Mouse (Mus musculus): ENCODE measurements around the gene Prune1.

Gene Prune1

GRCm38 (mm10) chr3:95306244-95306643 lies 24.4 kb upstream of the Prune1 start:
- DNase-seq, result no peak

- DNase-seq, result no peak
These were observed 19.4 kb upstream of the Prune1 start for GRCm38 (mm10) chr3:95301204-95301796.

DNA sequence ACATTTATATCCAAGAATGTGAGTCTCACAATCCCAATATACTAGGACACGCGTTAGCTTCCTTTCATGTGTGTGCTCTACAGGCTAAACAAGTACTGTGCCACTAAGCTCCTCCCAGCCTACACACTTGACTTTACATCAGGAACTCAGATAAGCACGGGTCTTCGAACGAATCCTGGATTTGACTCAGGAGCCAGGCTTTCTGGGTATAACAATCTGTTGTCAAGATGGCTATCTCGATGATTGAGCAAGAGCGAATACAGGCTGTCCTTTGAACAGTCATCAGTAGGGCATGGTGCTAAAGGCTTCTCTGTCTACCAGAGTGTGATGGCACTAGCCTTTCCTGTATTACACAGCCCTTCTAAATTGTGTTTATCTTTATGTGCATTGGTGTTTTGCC lies 16.1 kb upstream of the Prune1 start:
- no peak for DNase-seq

- peak; percentile 68 to 77 for DNase-seq
These were observed 14.2 kb upstream of the Prune1 start for GRCm38 (mm10) chr3:95296103-95296469.

DNA sequence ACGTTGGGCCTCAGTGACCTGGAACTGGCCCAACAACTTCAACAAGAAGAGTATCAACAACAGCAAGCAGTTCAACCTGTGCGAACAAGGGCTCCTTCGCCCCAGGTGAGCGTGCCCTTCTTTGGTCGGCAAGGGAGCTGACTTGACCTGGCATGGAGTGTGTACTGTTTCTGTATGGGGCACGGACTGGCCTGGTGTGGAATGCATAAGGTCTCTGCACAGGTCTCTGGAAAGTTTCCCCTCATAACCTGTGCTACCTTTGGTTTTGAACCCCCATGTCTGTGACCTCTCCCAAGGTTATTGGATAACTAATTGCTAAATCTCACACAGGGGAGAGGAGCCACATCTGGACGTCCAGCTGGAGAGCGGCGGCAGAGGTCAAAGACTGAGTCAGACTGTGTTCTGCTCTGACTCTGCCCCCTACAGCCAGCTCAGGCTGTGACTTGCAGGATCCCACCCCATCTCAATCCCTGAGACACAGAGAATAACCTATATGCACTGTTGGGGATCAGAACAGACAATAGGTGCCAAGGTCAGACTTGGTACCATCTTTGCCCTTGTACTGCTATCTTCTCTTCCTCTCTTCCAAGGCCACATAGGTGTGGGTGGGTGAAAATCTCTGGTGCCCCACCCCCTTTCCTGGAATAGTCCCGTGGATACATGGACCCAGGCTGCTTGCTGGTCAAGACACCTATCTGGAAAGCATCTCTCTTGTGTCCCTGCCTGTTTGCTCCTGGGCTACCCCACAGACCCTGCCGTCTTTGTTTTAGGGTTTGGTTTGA lies 13.6 kb upstream of the Prune1 start:
- peak; percentile 68 to 80 for DNase-seq

DNA sequence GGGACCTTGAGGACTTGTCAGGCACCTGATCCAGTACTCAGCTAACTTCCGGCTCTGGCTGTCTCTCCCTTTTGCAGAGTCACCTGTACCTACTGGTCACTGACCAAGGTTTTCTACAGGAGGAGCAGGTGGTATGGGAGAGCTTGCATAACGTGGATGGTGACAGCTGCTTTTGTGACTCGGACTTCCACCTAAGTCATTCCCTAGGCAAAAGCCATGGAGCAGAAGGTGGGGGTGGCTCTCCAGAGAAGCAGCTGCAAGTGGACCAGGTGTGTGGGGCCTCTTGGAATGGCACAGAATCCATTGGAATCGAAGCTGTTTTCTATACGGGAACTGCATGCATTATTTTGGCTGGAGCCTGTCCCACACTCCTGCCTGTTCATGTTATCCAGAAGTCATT lies 12.8 kb upstream of the Prune1 start:
- no peak for DNase-seq

DNA sequence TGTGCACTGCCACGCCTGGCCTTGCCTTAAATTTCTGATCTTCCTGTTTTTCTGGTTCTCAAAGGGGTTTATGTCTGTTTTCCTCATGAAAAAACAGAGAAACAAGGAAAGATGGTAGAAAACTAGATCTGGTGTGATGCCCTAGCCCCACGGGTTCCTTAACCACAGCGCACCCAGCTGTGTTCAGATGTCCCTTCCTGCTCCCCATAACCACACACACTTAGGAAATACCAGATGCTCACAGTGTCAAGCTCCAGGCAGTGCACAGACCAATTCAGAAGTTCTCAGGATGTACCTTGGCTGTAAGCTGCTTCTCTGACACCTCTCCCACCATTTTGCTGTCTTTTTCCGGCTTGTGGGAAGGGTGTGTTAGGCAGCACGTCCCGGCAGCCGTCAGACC lies 12.4 kb upstream of the Prune1 start:
- DNase-seq, result no peak

GRCm38 (mm10) chr3:95293537-95293936 lies 11.7 kb upstream of the Prune1 start:
- peak; percentile 66 to 74 for DNase-seq

DNA sequence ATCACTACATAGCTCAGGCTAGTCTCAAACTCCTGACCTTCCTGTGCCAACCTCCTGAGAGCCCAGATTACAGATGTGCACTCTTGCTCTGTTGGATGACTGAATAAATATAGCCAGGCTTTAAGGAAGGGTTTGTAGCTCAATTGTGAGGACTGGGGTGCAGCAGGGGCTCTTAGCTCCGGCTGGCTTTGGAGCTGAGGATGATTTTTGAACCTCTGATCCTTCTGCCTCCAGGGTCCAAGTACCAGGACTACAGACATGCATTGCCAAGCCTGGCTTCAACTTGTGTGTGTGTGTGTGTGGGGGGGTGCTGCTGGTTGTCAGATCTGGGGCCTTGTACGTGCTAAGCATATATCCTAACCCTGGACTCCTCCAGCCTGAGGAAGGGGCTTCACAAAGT lies 11.0 kb upstream of the Prune1 start:
- DNase-seq, result no peak

- DNase-seq, result no peak
These were observed 9.2 kb upstream of the Prune1 start for GRCm38 (mm10) chr3:95291041-95291440.

DNA sequence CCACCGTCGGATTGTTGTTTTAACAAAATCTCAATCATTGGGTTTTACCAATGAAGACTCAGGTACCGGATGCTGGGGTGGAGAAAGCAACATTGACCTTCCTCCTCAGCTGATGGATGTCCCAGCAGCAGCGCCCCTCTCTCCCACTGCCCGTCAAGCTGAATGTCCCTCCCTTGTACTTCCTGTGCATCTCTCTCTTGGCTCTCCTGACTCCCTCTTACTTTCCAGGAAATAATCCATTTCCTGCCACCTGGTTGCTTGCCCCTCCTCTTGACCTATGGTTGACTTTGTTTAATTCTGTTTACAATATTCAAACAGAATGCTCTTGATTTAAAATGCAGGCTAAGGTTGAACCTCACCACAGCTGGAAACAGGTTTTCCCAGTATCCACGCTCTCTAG lies 8.3 kb upstream of the Prune1 start:
- DNase-seq, result no peak

- DNase-seq, result no peak
These were observed 7.5 kb upstream of the Prune1 start for GRCm38 (mm10) chr3:95289419-95289818.

- no peak for DNase-seq
These were observed 5.7 kb upstream of the Prune1 start for GRCm38 (mm10) chr3:95287541-95287940.

DNA sequence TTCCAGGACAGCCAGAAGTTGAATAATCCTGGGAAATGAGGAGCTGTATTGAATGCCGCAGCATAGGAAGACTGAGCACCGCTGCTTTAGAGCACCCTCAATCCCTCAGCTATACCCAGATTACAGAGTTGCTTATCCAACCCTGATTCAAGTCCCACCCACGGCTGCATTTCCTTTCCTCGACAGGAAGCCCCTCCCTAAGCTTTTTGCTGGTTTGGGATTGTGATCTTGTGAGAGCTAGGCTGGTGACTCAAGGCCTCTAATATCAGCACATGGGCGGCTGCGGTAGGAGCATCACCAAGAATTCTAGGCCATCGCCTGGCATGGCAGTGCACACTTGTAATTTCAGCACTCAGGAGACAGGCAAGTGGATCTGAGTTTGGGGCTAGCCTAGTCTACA lies 4.6 kb upstream of the Prune1 start:
- DNase-seq, result no peak

DNA sequence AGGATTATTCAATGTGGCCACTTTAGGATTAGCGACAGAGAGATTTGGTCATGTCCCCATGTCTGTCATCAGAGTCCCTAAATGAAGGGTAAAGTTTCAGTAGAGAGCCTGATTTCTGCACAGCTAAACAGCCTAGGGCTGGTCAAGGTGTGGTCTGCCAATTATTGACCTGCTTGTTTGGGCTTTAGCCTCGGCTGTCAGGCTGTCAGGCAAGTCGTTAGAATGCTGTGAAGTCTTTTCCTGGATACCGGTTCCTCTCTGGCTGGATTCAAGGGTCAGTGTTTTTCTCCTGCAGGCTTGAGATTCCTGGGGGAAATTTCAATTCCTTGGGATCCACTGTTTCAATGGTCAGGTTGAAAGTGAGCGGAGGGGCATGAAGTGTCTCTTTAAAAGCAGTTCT lies 4.1 kb upstream of the Prune1 start:
- DNase-seq, result peak in 1 of 2 experiments; percentile 68

DNA sequence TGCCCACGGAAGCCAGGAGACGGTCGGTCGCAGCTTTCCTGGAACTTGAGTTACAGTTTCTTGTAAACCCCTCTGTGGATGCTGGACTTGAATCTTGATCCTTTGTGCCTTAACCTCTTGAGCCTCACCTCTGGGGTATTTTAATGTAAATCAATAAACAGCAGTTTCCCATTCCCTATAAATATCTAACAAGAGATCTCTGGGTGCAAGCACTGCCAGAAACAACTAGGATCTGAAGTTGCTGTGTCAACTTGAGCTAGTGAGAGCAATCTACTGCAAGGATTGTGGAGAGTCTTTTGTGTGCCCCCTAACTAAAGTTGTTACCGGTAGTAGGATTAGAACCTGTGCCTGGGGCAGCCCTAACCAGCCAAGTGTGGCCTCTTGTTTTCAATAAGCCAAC lies 3.5 kb upstream of the Prune1 start:
- DNase-seq, result no peak

GRCm38 (mm10) chr3:95284501-95285281 lies 2.8 kb upstream of the Prune1 start:
- no peak for DNase-seq

DNA sequence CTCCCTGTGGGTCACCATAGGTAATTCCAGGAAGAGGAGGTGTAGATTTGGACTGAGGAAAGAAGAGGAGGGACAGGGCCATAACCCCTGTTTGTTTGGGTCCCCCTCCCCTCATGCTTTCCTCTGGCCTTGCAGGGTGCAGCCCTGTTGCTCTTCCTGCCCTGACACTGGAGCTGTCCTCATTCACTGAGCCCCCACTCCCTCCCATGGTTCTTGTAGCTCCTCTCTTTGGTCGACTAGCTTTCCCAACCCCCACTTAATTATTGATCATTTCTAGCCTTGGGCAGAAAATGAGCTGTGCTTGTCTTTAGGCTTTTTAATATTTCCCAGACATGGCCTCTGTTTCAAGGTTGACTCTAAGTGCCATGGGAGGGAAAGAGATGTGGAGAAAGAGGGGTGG lies 2.2 kb upstream of the Prune1 start:
- DNase-seq, result no peak

GRCm38 (mm10) chr3:95283589-95283941 lies 1.7 kb upstream of the Prune1 start:
- no peak for DNase-seq

DNA sequence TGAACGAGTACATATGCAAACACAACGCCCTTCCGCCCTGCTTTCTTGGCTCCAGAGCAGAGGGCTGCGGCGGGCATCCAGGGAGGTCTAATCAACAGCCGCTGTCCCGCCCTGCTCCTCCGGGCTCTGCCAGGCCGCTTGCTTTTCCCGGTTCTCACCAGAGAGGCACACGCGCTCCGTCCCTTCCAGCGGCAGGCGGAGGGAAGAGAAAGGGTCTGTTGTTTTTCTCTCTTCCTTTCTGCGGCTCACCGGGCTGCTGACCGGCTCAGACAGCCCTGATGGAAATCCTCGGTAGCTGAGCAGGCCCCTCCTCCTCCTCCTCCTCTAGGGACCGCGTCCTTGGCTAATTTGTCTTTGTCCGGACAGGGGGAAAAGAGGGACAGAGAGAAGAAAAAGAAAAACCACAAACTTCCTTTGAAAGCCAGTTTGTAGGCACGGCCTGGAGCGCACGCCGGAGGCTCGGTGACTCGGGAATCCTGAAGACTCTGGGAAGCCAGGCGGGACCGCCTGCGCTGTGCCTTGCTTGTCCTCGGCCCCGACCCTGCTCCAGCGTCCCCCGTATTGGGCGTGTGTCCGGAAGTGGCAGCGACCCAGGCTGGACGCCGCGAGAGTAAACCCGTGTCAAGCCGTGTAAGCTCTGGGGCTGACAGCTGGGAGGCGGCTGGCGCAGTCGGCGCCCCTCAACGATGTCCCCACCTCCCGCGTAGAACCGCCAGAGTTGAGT lies 1.2 kb upstream of the Prune1 start:
- peak; percentile 81 to 83 for DNase-seq

GRCm38 (mm10) chr3:95282381-95282864 lies 547 bp upstream of the Prune1 start:
- no peak for DNase-seq

GRCm38 (mm10) chr3:95280747-95281146 lies 1.1 kb downstream of the Prune1 start:
- DNase-seq, result no peak

DNA sequence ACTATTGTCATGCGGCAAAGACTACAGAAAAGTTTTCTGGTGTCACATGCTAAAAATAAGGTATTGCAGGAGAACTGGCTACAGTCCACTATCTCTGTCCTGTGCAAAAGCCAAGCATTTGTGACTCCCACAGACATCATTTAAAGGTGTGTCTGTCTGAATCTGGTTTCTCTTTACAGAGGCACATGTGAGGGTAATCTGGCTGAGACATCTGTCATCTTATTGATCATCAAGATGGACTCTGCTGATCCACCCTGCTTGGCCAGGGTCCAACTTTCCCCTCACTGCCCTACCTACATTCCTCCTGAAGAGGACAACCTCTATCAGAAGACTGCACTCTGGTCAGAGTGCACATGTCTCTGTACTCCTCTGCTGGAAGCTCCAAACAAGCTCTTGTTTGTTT lies 4.7 kb downstream of the Prune1 start:
- DNase-seq, result no peak

Data from kidney, adult 8-10 months (tissue).